Mouse (Mus musculus) adrenal gland, adult (tissue): ENCODE results near the gene Gm42517.

Source experiments
- DNase-seq, 2 experiments: peaks; one replicate each; pipeline ENCODE4 v3.0.0; 2022 to 2023; ENCODE audit warnings: low spot score in 1 of 2; ENCODE audit not compliant: inconsistent age in 2 of 2

Gm42517 gene

DNA sequence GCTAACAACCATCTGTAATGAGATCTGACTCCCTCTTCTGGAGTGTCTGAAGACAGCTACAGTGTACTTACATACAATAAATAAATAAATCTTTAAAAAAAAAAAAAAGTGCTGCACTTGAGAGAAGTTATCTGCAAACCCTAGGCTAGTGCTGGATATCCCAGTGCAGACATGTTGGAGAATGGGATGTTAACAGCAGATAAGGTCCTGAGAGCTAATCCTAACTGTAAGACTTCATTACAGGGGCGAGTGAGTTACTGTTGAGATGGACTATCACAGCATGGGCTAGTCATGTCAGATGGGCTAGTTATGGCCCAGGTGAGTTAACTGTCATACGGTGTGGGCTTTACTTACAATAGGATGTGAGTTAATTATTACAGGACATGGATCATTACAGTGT, 13.7 kb downstream of the Gm42517 start:
- DNase-seq: no peak

DNA sequence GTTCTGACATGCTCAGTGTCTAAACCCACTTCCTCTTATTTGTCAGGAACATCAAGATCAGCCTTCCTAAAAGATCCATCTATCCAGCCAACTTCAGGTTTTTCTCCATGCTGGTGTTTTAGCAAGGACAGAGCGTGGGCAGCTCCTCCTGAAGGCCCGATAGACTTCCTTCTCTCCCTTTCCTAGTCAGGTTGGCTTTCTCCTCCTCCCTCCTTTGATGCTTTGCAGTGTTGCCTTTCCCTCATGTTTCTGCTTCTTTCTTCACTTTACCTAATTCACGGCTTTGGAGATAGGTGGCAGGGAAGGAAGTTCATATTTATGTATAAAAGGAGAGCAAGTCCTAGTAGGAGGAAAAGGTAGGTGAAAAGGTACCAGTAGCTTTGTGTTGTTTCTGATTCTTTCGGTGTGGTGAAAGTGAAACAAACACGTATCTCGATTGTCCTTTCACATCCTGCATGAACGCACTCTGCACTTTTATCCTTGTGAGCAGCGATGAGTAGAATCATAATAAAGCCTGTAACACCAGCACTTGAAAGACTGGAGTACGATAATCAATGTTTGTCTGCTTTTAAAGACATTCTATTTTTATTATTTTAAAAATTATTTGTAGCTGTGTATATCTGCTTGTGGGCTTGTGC, 18.1 kb downstream of the Gm42517 start:
- no peak for DNase-seq

GRCm38 (mm10) chr5:108347843-108348242, 19.9 kb downstream of the Gm42517 start:
- DNase-seq: no peak

GRCm38 (mm10) chr5:108345313-108346071, 22.2 kb downstream of the Gm42517 start:
- no peak for DNase-seq

- DNase-seq: no peak
These were observed 24.0 kb downstream of the Gm42517 start for GRCm38 (mm10) chr5:108343680-108344170.

DNA sequence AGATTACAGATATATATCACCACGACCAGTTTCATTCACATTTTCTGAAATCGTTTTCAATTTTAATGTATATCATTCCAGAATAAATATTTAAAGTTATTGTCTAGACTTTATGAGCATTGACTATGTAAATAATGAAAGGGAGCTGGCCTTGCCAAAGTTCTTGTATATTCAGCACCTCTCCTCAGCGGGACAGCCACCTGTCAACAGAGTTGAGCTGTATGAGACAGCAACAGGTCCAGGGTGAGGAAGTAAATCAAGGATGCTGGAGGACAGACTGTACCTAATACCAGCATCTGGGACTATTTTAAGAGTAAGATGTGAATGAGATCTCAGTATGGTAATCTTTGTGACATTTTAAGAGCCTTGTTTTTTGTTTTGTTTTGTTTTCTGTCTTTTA, 29.7 kb downstream of the Gm42517 start:
- DNase-seq: no peak

GRCm38 (mm10) chr5:108337385-108337784, 30.3 kb downstream of the Gm42517 start:
- DNase-seq: no peak

DNA sequence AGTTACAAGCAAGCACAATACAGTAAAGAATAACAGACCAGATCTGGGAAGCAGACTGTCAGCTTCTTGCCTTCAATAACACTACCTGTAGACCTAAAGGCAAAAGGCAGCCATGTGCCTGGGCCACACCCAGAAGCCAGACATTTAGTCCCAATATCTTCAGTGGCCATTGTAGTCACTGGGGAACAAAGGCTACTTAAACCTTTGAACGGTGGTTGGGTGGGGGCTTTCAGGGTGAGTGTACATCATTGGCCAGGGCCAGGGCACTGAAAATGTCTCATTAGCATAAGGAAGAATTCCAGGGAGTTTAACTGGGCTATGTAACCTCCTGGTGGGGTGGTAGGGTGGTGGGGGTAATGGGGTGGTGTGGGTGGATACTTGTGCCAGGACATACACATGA, 36.7 kb downstream of the Gm42517 start:
- DNase-seq: no peak
